Mouse (Mus musculus) lung, postnatal 0 days (tissue): ENCODE data around the gene Catsper1. TPM values are rescaled to one million over a fixed set of nuclear protein-coding genes. Genes with fewer than 3 reads are reported as not detected.

Experiments
- ATAC-seq: fragments of 200-750 bp; cut with Nextera tagmentation; 2 replicates; pipeline ENCODE4 v1.8.0; 2017; ENCODE audit warnings: moderate library complexity
- DNase-seq: peaks from one replicate; pipeline ENCODE4 v3.0.0-alpha.2; 2016; ENCODE audit warnings: low spot score
- H3K27ac ChIP-seq: fragments of 300-500 bp; sonication (generic); 2 replicates; pipeline ENCODE4 v1.5.1; 2014; ENCODE audit warnings: antibody characterized with exemption, mild to moderate bottlenecking, low read length, mixed read lengths
- H3K27me3 ChIP-seq: fragments of 300-500 bp; sonication (generic); replicated peaks from 2 replicates; pipeline ENCODE4 v1.6.1; 2014; ENCODE audit warnings: low read length, mixed read lengths; ENCODE audit not compliant: insufficient read depth
- H3K36me3 ChIP-seq: fragments of 300-500 bp; sonication (generic); 2 replicates; pipeline ENCODE4 v1.6.1; 2014; ENCODE audit warnings: low read length, mixed read lengths; ENCODE audit not compliant: insufficient read depth
- H3K4me1 ChIP-seq: fragments of 300-500 bp; sonication (generic); 2 replicates; pipeline ENCODE4 v1.6.1; 2014; ENCODE audit warnings: antibody characterized with exemption, low read depth, low read length, mixed read lengths; ENCODE audit not compliant: insufficient read depth
- H3K4me2 ChIP-seq: fragments of 300-500 bp; sonication (generic); replicated peaks from 2 replicates; pipeline ENCODE4 v1.6.1; 2014; ENCODE audit warnings: low read depth, mild to moderate bottlenecking, low read length, moderate library complexity, mixed read lengths
- H3K4me3 ChIP-seq: fragments of 300-500 bp; sonication (generic); 2 replicates; pipeline ENCODE4 v1.5.1; 2014; ENCODE audit warnings: low read depth, low read length
- H3K9ac ChIP-seq: fragments of 300-500 bp; sonication (generic); replicated peaks from 2 replicates; pipeline ENCODE4 v1.6.1; 2014; ENCODE audit warnings: low read depth, mild to moderate bottlenecking
- H3K9me3 ChIP-seq: fragments of 300-500 bp; sonication (generic); 2 replicates; pipeline ENCODE4 v1.6.1; 2016; ENCODE audit warnings: low read length, mixed read lengths
- CTCF ChIP-seq: IDR thresholded peaks from 2 replicates; pipeline ENCODE4 v1.5.1; 2016; ENCODE audit warnings: antibody characterized with exemption, mild to moderate bottlenecking
- EP300 ChIP-seq: IDR thresholded peaks from 2 replicates; pipeline ENCODE4 v1.6.1; 2016; ENCODE audit warnings: antibody characterized with exemption, mild to moderate bottlenecking, control low read depth
- WGBS: fragments of 180-500 bp; shearing (Covaris S2); extraction: QIAGEN DNeasy Blood & Tissue Kit; methylation state at CpG from one replicate; pipeline ENCODE4 v1.1.7; 2014; 5-methylcytosine and 5-hydroxymethylcytosine counted together
- polyA plus RNA-seq: library from polyadenylated mRNA; unstranded; fragments of >200 nt; fragmentation: Nextera tagmentation; extraction: Ambion mirVana; gene quantifications from 2 replicates; pipeline ENCODE4 v1.2.1, GENCODE M21; 2015

Catsper1 gene
- polyA plus RNA-seq, 1 experiment from 2014 or later = not detected

DNA sequence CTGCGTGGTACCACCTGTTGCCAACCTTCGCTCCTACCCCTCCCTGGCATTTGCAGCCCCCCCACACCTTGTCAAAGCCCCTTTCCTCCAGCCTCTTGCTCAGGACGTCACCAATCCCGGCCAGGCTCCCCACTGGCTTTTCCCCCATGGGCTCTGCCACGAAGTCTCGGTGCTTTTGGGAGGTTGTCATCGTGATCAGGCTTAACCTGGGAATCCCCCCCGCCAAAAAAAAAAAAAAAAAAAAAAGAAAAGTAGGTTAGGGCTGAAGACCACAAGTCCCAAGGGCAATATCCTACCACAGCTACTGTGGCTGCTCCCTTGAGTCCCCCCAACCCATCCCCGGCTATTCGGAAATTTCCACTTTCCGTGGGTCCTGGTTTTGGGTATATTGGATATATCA is 30.2 kb downstream of the Catsper1 start:
- Histone ChIP-seq H3K4me3 (peak overlapping the region; percentile 82), H3K27ac (peak overlapping the region; percentile 97; the same call in 1 of the 2 replicates), H3K36me3 (peaks cover 4% of the 10 kb centered on the region; the same call in 1 of the 2 replicates), H3K4me2 (peak overlapping the region; percentile 90), H3K9ac (0 out of 2 replicates have a peak overlapping the region, but pooled peaks have one; percentile 62), H3K27me3 (no peaks in the 10 kb centered on the region), H3K9me3 (no peaks in the 10 kb centered on the region), H3K4me1 (peaks cover 10% of the 10 kb centered on the region; the same call in 1 of the 2 replicates)
- 17% methylated on average over 11 of the region's 11 CpGs for WGBS
- no peak for TF ChIP-seq EP300
- no peak for TF ChIP-seq CTCF
- ATAC-seq (no peak), DNase-seq (no peak)

DNA sequence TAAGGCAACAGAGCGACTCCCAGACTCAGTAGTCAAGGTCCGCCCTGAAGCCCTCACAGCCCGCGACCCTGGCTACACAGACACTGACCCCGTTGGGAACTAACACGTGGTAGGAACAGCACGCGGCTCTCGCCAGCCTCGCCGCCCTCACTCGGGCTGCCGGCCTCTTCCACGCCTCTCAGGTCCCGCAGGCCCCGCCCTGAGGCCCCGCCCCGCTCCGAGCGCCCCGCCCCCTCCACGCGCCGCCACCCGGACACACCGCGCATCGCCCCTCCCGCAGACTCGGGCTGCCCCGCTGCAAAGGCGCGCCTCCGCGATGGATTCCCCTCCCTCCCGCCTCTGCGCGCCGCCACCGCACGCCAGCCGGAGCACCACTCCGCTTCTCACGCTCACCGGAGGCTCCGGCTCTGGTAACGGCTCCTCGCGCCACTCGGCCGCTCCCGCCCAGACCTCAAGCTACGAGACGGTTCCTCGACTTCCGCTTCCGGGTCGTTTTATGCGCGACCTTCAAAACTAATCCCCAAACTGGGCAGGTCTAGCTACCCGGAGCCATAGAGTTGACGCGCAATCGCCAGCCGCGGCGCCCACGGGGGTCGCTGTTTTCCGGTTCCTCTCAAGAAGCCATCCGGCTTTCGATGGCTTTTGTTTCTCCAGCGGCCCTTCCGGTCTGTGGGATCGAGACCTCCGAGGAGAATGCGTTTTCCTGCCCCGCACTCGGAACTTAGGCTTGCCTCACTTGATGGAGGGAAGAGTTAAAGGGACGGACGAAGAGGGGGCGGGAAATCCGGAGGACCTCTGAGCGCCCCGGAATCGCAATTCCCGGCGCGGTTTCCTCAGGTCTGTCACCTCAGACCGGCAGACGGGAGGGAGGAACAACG is 30.9 kb downstream of the Catsper1 start, which contains the start of gene Eif1ad:
Gene Eif1ad (plus strand): TSS at position 567 of the 878 bp plus-strand sequence.
- peak within 1 kb of the TSS; percentile 90 for H3K4me2 ChIP-seq
- WGBS = 1% methylated on average over 71 of the region's 92 CpGs
- peak within 1 kb of the TSS; percentile 97 for H3K27ac ChIP-seq
- H3K4me1 ChIP-seq = peaks cover 10% of the 10 kb centered on the region; the same call in 1 of the 2 replicates
- peaks cover 6% of the 10 kb centered on the region; the same call in 1 of the 2 replicates for H3K36me3 ChIP-seq
- TF ChIP-seq CTCF (peak; percentile 48), EP300 (peak; percentile 52; the same call in 1 of the 2 replicates)
- peak; percentile 95 for ATAC-seq
- H3K9ac ChIP-seq = peak within 1 kb of the TSS; percentile 62
- H3K4me3 ChIP-seq = peak within 1 kb of the TSS; percentile 82
- DNase-seq = peak; percentile 98
- H3K27me3 ChIP-seq = no peaks in the 10 kb centered on the region
- no peaks in the 10 kb centered on the region for H3K9me3 ChIP-seq

DNA sequence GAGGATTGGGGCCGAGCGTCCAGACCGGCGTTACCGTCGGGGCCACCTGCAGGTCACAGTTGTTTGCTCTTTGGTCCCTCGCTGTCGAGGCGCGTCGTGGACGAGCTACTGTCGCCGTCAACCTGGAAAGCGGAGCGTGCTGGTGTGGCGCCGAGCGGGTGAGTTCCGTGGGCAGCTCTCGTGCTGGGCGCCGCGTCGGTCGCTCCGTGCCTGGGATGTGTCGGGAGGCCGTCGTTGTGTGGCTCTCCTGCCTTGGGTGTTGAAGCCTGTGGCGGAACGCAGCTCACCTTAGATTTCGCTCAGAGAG is 31.5 kb downstream of the Catsper1 start, which contains the start of gene Banf1:
Gene Banf1 (minus strand): TSS at position 116 of the 307 bp plus-strand sequence.
- H3K36me3 ChIP-seq = peaks cover 8% of the 10 kb centered on the region; the same call in 1 of the 2 replicates
- H3K9ac ChIP-seq = peak within 1 kb of the TSS; percentile 62
- H3K4me2 ChIP-seq = peak within 1 kb of the TSS; percentile 90
- WGBS = 0% methylated on average over 33 of the region's 33 CpGs
- no peaks in the 10 kb centered on the region for H3K27me3 ChIP-seq
- peaks cover 10% of the 10 kb centered on the region; the same call in 1 of the 2 replicates for H3K4me1 ChIP-seq
- peak within 1 kb of the TSS; percentile 97 for H3K27ac ChIP-seq
- no peak for TF ChIP-seq CTCF
- no peak for TF ChIP-seq EP300
- ATAC-seq (peak; percentile 2; the same call in 1 of the 2 replicates), DNase-seq (no peak)
- H3K9me3 ChIP-seq = no peaks in the 10 kb centered on the region
- H3K4me3 ChIP-seq = peak within 1 kb of the TSS; percentile 82

DNA sequence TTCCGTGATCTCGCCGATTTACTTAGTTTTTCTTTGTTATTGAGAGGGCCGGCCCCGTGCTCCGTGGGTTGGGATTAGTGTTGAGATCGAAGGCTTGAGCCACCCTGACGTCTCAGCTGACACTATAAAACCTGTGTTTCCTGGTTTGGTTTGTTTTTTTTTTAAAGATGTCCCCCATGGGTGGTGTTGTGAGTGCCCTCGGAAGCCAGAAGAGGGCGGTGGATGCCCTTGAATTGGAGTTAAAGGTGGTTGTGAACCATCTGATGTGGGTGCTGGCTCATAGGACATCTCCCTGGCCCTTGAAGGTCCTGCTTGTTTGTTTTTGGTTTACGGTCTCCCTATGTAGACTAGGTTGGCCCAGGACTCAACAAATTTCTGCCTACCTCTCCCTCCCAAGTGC is 31.9 kb downstream of the Catsper1 start:
- H3K9ac ChIP-seq = peak overlapping the region; percentile 62
- peak; percentile 32 for DNase-seq
- peak overlapping the region; percentile 90 for H3K4me2 ChIP-seq
- no peaks in the 10 kb centered on the region for H3K27me3 ChIP-seq
- H3K9me3 ChIP-seq = no peaks in the 10 kb centered on the region
- TF ChIP-seq CTCF = peak; percentile 42
- no peak for TF ChIP-seq EP300
- no peak for ATAC-seq
- H3K4me3 ChIP-seq = peak overlapping the region; percentile 82
- peak overlapping the region; percentile 97 for H3K27ac ChIP-seq
- peaks cover 13% of the 10 kb centered on the region; the same call in 1 of the 2 replicates for H3K36me3 ChIP-seq
- H3K4me1 ChIP-seq = peaks cover 10% of the 10 kb centered on the region; the same call in 1 of the 2 replicates
- WGBS = 6% methylated on average over 11 of the region's 11 CpGs

DNA sequence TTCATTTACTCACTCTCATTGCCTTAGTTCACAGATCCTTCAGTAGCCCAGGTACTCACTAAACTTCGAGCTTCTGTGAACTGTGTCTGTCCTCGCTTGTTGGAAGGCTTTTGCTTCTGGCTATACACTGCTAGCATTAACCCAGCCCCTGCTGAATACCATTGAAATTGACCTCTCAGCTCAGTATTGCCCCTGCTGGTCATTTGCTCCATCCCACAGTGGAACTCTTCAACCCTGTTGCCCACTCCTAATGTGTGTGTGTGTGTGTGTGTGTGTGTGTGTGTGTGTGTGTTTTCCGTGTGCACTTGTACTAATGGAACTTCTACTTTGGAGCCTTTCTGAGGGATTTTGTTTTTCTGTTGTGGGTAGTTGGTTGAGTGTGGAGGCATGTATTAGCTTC is 35.4 kb downstream of the Catsper1 start:
- H3K27ac ChIP-seq = no peak overlapping the region
- H3K36me3 ChIP-seq = peaks cover 21% of the 10 kb centered on the region; the same call in 1 of the 2 replicates
- no peak for TF ChIP-seq EP300
- TF ChIP-seq CTCF = peak; percentile 50
- peaks cover 10% of the 10 kb centered on the region; the same call in 1 of the 2 replicates for H3K4me1 ChIP-seq
- no peak for DNase-seq
- no peaks in the 10 kb centered on the region for H3K27me3 ChIP-seq
- 80% methylated on average over 3 of the region's 3 CpGs for WGBS
- no peak overlapping the region for H3K9ac ChIP-seq
- H3K4me2 ChIP-seq = no peak overlapping the region
- ATAC-seq = no peak
- H3K9me3 ChIP-seq = no peaks in the 10 kb centered on the region
- H3K4me3 ChIP-seq = no peak overlapping the region

DNA sequence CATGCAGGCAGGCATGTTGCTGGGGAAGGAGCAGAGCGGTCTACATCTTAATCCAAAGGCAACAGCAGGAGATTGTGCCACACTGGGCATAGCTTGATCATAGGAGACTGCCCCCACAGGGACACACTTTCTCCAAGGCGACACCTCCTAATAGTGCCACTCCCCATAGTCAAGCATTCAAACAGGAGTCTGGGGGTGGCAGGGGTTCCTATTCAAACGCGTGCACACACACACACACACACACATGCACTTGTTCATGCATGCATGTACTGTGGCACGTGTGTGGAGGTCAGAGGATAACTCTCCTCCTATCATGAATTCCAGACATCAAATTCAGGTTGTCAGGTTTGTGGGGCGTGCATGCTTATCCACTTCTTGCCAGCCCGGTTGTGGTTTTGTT is 37.2 kb downstream of the Catsper1 start:
- Histone ChIP-seq H3K4me1 (peaks cover 5% of the 10 kb centered on the region; the same call in 1 of the 2 replicates), H3K4me2 (no peak overlapping the region), H3K36me3 (peaks cover 21% of the 10 kb centered on the region; the same call in 1 of the 2 replicates), H3K9ac (no peak overlapping the region), H3K27ac (no peak overlapping the region), H3K4me3 (no peak overlapping the region), H3K27me3 (no peaks in the 10 kb centered on the region), H3K9me3 (no peaks in the 10 kb centered on the region)
- ATAC-seq (no peak), DNase-seq (no peak)
- WGBS = 93% methylated on average over 7 of the region's 7 CpGs
- TF ChIP-seq CTCF (no peak), EP300 (no peak)
